Mouse (Mus musculus) CD4-positive, CD25-positive, alpha-beta regulatory T cell, adult 4 months (primary cell): Measurements from ENCODE around the gene Cntn6. TPM values are rescaled to one million over a fixed set of nuclear protein-coding genes. Genes with fewer than 3 reads are reported as not detected.

Experiments used
- ATAC-seq: one replicate; pipeline ENCODE4 v1.8.0; 2017
- polyA plus RNA-seq, 2 experiments: library from polyadenylated mRNA; unstranded; fragments of 100-300 nt; shearing (Covaris generic); gene quantifications; one replicate each; pipeline ENCODE4 v1.2.1; 2017

Gene Cntn6
- polyA plus RNA-seq, 2 experiments from 2014 or later, result not detected

GRCm38 (mm10) chr6:104761226-104761625, 268.6 kb downstream of the Cntn6 start:
- no peak for ATAC-seq

- ATAC-seq, result no peak
These were observed 291.3 kb downstream of the Cntn6 start for GRCm38 (mm10) chr6:104783891-104784290.

GRCm38 (mm10) chr6:104787502-104787901, 294.9 kb downstream of the Cntn6 start:
- ATAC-seq, result no peak

GRCm38 (mm10) chr6:104808526-104808925, 315.9 kb downstream of the Cntn6 start:
- ATAC-seq, result no peak

- no peak for ATAC-seq
These were observed 323.0 kb downstream of the Cntn6 start for GRCm38 (mm10) chr6:104815610-104816009.

- ATAC-seq, result no peak
These were observed 387.1 kb downstream of the Cntn6 start for GRCm38 (mm10) chr6:104879711-104880110.

- ATAC-seq, result no peak
These were observed 391.4 kb downstream of the Cntn6 start for GRCm38 (mm10) chr6:104884021-104884420.

- no peak for ATAC-seq
These were observed 393.2 kb downstream of the Cntn6 start for GRCm38 (mm10) chr6:104885829-104886228.

GRCm38 (mm10) chr6:104891071-104891470, 398.5 kb downstream of the Cntn6 start:
- ATAC-seq, result no peak
